Mouse (Mus musculus) brain, embryonic 14.5 days (tissue): ENCODE data around the gene Pax5. TPM values are rescaled to one million over a fixed set of nuclear protein-coding genes. Genes with fewer than 3 reads are reported as not detected.

Experiments
- DNase-seq: peaks from one replicate; pipeline ENCODE4 v3.0.0-alpha.2; 2011; ENCODE audit warnings: low read depth
- CTCF ChIP-seq: fragments of 200-500 bp; IDR thresholded peaks from 2 replicates; pipeline ENCODE4 v1.5.1; 2012; ENCODE audit warnings: inconsistent platforms, mild to moderate bottlenecking, moderate library complexity, borderline replicate concordance; ENCODE audit not compliant: insufficient read depth, insufficient read length; ENCODE audit errors: extremely low read depth
- POLR2A ChIP-seq: fragments of 200-500 bp; IDR thresholded peaks from 2 replicates; pipeline ENCODE4 v1.6.1; 2012; ENCODE audit warnings: mild to moderate bottlenecking, inconsistent platforms, borderline replicate concordance; ENCODE audit not compliant: poor library complexity, insufficient read depth, insufficient read length, severe bottlenecking; ENCODE audit errors: extremely low read depth
- polyA plus RNA-seq: library from polyadenylated mRNA; depleted of rRNA; stranded (reverse); fragments of >200 nt; gene quantifications from 2 replicates; pipeline ENCODE4 v1.2.3, GENCODE M21; 2012

The Pax5 gene
- polyA plus RNA-seq, 1 experiment = 15.0 TPM

DNA sequence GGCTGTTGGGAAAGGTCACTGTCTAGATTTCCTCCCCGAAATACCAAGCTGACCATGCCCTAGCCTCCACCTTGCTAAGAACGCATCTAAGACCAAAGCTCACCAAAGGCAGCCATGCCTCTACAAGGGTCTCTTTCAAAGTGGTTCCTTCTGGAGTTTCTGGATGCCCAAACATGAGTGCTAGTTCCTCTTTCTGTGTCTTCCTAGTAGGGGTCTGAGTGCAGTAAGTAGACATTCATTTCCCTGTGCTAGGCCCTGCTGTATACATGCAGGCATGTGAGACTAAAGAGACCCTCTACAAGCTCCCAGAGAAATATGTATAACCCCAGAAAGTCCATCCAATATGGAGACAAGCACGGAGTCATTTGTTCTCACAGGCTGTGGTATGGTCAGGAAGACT lies 97.9 kb downstream of the Pax5 start:
- TF ChIP-seq POLR2A (no peak), CTCF (no peak)
- no peak for DNase-seq

DNA sequence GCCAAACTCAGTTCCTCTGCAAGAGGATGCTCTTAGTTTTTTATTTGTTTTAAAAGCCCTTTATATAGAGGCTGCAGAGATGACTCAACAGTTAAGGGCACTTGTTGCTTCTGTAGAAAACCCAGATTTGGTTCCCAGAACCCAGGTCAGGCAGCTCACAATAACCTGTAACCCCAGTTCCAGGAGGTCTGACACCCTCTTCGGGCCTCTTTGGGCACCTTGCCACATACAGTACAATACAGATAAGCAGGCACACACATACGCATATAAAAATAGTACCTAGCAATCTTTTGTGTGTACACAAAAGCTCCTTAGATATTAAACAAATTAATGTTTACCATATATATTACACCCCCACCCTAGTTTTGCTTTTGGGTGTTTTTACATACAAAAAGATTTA lies 104.8 kb downstream of the Pax5 start:
- no peak for DNase-seq
- TF ChIP-seq CTCF = no peak
- TF ChIP-seq POLR2A = no peak

DNA sequence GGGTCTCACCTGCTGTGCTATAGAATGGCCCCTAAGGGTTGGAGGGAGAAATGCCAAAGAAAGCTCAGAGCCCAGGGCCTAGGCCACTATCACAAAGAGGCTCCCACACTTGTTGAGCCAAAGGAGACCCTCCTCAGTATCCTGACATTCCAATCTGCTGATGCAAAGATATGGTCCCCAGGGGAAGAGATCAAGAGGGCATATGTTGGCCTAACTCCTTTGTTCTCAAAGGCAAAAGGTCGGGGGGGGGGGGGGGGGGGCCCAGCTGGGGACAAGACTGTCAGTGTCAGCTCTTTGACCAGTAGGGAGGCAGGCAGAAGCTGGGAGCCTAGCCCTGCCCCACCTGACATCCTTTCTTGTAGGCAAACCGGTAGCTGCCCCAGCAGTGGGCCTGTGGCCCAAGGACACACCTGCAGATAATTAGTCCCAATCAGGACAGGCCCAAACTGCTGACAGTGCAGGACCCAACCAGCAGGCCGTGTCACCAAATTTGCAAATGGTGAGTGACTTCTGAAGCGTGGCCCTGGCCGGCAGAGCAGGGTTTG lies 108.0 kb downstream of the Pax5 start:
- TF ChIP-seq CTCF = no peak
- no peak for TF ChIP-seq POLR2A
- peak; percentile 18 for DNase-seq

DNA sequence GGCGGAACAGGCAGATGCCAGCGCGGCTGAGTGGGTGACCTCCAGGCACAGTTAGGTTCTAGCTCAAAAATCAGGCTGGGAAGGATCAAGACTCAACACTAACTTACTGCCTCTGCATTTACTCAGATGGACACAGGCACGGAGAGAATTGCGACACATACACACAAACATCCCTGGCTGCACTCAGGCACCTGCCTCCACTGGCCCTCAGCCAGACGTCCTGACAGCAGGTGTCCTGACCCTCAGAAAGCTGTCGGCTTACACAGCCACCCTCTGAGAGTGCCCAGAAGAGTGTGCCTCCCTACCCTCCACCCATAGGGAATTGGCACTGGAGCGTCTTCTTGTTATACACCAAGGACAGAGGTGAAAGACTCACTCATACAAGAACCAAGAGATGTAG lies 108.9 kb downstream of the Pax5 start:
- DNase-seq = no peak
- TF ChIP-seq POLR2A (no peak), CTCF (no peak)

DNA sequence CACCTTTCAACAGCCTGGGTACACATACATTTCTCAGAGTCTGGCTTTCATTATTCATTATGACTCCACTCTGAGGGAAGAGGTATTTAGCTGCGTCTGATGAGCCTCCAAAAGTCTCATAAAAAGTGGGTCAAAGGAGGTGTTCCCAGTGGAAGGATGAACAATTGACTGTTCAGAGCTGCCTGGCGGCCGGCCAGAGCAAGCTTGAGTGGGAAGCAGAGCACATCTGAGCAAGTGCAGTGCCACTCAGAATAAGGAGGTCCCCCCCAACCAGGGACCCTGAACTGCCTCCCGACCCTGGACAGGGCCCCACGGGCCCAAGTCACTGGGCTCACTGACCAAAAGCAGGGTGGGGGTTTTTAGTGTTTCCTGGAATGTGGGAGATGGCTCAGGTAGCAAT lies 109.4 kb downstream of the Pax5 start:
- TF ChIP-seq POLR2A = no peak
- no peak for TF ChIP-seq CTCF
- peak; percentile 73 for DNase-seq

DNA sequence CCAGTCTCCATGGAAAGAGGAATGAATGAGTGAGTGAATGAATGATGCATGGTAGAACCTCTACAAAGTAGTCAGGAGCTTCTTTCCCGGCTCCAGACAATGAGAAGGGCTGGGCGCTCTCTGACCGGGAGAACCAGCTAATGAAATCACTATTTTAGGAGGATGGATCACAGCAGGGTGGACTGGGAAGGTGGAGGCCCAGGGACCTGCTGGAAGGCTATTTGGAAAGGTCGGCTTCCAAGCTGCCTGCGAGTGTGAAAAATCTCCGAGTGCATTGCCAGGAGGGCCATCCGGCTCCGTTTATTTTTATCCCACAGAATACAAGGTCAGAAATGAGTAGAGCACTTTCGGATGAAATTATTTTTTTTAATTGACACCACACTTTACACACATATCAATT lies 112.3 kb downstream of the Pax5 start:
- no peak for DNase-seq
- no peak for TF ChIP-seq POLR2A
- TF ChIP-seq CTCF = no peak

GRCm38 (mm10) chr4:44593091-44593490 lies 117.2 kb downstream of the Pax5 start:
- DNase-seq = no peak
- TF ChIP-seq CTCF (no peak), POLR2A (no peak)

- DNase-seq = no peak
- no peak for TF ChIP-seq CTCF
- no peak for TF ChIP-seq POLR2A
These were observed 127.6 kb downstream of the Pax5 start for GRCm38 (mm10) chr4:44582687-44583086.

DNA sequence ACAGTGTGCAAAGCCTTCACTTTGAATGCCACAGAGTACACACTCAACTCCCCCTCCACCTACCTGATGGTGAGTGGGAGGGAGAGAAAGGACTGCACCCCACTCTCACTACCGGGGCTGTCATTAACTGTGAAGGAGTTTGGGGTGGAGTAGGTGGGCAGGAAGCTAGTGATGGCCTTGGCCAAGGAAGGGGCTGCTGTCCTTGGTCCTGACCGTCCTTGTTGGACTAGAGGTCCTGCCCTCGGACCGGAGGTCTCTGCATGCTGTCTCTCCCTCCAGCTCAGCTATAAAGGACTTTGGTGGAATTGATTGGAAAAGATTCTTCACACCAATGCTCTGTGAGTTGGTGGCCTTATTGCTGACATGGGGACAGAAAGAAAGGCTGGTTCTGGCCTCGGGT lies 131.7 kb downstream of the Pax5 start:
- DNase-seq = no peak
- no peak for TF ChIP-seq CTCF
- TF ChIP-seq POLR2A = no peak

DNA sequence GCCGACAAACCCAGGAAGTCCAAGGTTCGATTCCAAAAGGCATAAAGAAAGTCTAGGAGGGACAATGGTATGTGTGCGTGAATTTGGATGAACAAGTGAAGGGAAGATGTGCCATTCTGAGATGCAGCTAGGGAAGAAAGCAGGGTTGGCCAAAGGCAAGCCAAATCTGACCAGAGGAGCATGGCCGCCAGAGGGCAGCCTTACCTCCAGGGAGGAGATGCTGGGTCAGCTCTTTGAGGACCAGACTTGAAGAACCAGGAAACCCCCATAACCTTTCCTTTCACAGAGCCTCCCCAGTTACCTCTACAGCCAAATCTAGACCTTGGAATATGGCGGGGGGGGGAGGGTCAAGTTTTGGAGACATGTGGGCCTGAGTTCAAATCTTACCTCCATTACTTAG lies 133.0 kb downstream of the Pax5 start:
- TF ChIP-seq POLR2A (no peak), CTCF (peak; percentile 75)
- peak; percentile 60 for DNase-seq

GRCm38 (mm10) chr4:44576786-44577185 lies 133.5 kb downstream of the Pax5 start:
- DNase-seq = peak; percentile 52
- TF ChIP-seq POLR2A = no peak
- no peak for TF ChIP-seq CTCF

DNA sequence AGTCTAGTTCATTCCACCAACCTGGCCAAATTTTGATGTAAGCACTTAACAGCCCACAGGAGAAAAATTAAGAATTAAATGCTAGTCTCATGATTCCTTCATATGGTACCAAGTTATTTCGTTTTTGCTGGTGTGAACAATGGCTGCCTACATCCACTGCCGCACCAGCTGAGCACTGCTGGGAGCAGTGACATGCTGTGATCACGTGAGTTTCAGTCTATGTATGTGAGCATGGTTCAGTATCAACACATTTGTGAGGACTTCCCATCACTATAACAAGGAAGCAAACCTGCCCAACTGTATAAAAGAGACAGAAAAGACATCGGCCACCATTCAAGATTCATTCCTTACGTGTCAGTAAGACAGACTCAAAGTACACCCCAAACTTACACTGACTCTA lies 137.3 kb downstream of the Pax5 start:
- no peak for DNase-seq
- TF ChIP-seq CTCF = no peak
- TF ChIP-seq POLR2A = no peak

DNA sequence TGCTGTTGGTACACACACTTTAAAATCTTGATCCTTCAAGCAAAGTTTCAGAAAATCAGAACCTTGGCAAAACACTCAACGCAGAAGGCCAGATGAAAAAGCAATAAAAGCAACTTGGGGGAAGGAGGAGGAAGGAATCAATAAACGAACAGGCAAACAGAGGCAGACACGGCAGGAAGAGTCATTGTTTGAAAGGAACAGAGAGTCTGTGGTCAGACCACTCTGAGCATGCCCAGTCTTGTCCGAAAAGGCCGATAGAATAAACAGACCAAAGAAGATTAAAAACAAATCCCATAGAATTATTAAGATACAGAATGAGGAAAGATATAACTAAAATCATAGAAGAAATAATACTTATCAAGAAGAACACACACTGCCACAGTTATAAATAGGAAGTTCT lies 137.9 kb downstream of the Pax5 start:
- TF ChIP-seq POLR2A = no peak
- no peak for TF ChIP-seq CTCF
- no peak for DNase-seq

- TF ChIP-seq CTCF (no peak), POLR2A (no peak)
- DNase-seq = no peak
These were observed 141.1 kb downstream of the Pax5 start for GRCm38 (mm10) chr4:44569138-44569537.

DNA sequence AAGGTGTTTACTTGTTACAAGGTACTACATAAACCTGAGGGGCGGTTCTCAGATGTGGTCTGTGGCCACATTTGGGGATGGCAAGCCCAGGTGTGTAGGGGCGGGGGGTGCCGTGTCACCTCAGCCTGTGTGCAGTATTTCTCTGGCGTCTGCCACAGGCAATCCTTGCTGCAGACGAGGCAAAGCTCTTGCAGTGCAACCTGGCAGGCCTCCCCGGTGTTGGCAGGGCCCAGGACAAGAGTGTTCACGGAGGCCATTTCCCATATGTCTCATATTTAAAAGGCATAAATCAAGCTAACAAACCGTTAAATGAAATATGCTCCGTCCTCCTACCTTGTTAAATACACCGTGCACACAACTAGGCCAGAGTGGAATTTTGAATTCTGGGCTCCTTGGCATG lies 141.6 kb downstream of the Pax5 start:
- peak; percentile 38 for DNase-seq
- TF ChIP-seq POLR2A (no peak), CTCF (no peak)

GRCm38 (mm10) chr4:44566401-44566800 lies 143.9 kb downstream of the Pax5 start:
- no peak for TF ChIP-seq CTCF
- no peak for TF ChIP-seq POLR2A
- no peak for DNase-seq
